Mouse (Mus musculus) 3T3-L1 (cell line): ENCODE data around the gene Gm26657.

Experiments
- DNase-seq: peaks from one replicate; pipeline ENCODE4 v3.0.0-alpha.2; 2015; ENCODE audit warnings: low read depth, low spot score

The Gm26657 gene

GRCm38 (mm10) chr4:56757693-56758092, 17.8 kb downstream of the Gm26657 start:
- no peak for DNase-seq

DNA sequence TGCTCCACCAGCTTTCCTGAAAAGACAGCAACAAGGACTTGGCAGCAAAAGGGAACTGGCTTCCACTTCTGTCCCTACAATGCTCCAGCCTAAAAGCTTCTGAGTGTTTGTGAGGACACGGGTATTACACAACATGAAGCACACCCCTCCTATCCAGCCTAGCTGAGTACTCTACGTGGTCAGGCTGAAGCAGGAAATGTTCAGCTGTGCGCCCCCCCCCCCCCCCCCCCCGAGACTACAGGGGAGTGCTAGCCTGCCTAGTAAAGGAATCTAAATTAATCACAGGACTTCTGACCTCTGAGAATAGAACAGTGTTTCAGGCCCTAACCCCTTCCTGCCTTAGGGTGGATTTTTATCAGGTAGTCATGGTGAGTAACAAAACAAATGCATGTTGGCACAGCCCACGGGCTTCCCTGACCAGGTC, 28.0 kb downstream of the Gm26657 start:
- DNase-seq = no peak

- no peak for DNase-seq
Measured at GRCm38 (mm10) chr4:56768913-56769312, 29.0 kb downstream of the Gm26657 start.

DNA sequence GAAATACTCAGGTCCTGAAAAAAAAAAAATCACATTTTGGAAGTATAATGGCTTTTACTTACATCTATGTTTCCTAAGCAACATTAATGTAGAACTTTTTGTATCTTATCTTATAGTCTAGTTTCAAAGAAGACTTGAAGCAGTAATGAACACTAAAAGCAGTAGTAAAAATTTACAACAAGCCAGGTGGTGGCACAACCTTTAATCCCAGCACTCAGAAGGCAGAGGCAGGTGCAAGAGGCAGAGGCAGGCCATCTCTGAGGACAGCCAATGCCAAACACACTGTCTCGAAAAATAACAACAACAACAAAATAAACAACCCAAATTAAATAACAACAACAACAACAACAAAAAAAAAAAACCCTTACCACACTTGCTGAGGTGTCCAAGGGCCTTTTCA, 31.2 kb downstream of the Gm26657 start:
- DNase-seq = no peak
